Mouse (Mus musculus): Measurements from ENCODE around the gene Fscn1.

Gene Fscn1

DNA sequence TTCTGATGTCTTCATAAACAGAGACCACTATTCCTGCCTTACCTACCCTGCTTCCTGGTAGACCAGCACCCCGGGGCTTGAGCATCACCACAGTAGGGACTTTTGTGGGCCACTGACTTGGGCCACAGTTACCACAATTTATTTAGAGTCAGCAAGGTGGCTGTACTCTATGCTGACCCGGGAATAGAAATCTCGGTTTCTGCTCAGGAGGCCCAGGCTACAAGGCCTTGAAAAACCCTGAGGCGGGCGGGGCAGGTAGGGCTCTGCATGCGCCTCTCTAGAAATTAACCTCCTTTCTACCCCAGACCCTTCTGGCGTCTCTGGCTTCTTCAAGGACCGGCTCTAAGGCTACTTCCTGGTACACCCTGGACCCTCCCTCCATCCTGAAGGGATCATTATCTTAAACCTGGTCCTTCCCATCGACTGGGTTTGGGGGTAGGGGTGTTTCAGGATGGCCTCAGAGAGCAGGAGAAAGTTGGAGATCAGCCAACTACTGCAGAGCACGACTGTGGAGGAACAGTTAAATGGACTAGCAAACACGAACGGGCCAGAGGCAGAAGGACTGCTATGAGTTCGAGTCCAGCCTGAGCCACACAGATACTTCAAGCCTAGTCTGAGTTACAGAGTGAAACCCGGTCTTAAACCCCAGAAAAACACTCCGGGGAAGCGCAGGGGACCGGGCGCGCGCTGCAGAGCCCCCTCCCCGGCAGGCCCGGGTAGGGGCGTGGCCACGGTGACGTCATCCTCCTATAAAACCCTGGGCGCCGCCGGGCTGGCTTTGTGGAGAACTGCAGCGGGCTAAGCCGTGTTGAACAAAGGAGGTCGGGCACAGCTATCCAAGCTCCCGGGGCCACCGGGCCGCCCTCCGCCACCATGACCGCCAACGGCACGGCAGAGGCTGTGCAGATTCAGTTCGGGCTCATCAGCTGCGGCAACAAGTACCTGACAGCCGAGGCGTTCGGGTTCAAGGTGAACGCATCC lies at the start of gene Fscn1:
Gene Fscn1 (plus strand): TSS at position 768 of the 981 bp plus-strand sequence.
- peak; percentile 64 to 79 for DNase-seq

GRCm38 (mm10) chr5:142911629-142912028 lies 48.5 kb upstream of the Fscn1 start:
- DNase-seq = no peak

DNA sequence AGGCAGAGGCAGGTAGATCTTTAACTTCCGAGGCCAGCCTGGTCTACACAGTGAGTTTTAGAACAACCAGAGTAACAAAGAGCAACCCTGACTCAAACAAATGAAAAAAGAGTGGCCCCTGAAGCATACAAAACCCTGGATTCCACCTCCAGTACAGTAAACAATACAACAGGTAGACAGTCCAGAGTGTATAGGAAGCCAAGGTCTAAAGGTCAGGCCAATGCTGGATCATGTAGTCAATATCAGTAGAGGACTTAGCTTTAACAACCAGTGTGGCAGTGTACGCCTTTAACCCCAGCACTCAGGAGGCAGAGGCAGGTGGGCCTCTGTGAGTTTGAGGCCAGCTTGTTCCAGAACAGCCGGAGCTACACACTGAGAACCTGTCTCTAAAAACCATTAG lies 47.8 kb upstream of the Fscn1 start:
- no peak for DNase-seq

- DNase-seq = no peak
These were observed 47.4 kb upstream of the Fscn1 start for GRCm38 (mm10) chr5:142912739-142913138.

DNA sequence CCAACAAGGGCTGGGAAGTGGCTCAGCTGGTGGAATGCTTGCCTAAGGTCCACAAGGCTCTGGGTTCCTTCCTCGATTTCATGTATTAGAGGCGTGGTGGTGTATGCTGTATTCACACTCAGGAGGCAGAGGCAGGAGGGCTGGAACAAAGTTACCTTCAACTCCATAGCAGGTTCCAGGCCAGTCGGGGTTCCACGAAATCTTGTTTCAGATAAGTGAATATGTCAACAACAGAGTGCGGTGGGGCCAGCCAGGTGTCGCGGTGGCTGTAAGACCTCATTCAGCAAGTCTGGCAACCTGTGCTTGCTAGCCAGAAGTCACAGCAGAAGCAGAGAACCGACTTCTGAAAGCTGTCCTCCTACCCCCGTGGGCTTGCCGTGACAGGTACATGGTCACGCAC lies 44.9 kb upstream of the Fscn1 start:
- DNase-seq = no peak

- DNase-seq = no peak
These were observed 43.5 kb upstream of the Fscn1 start for GRCm38 (mm10) chr5:142916593-142916992.

GRCm38 (mm10) chr5:142917402-142917801 lies 42.7 kb upstream of the Fscn1 start:
- DNase-seq = no peak

- DNase-seq = no peak
These were observed 39.7 kb upstream of the Fscn1 start for GRCm38 (mm10) chr5:142920311-142921073.

GRCm38 (mm10) chr5:142921074-142921459 lies 39.1 kb upstream of the Fscn1 start:
- DNase-seq = no peak

DNA sequence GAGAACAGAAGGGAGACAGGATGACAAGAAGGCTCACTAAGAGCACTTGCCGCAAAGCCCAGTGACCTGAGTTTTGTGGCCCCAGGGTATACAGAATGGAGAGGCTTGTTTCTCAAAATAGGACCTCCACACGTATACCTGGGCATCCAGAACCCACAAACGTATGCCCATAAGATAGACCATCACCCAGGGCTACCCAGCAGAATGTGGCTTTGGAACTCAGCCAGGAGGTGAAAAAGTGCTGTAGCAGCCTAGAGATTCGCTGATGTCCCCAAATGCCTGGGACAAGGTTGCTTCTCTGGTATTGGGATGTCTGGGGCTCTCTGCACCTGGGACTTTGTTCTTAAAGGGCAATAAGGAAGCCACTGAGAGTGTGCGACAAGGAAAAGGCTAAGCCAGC lies 37.9 kb upstream of the Fscn1 start:
- no peak for DNase-seq

DNA sequence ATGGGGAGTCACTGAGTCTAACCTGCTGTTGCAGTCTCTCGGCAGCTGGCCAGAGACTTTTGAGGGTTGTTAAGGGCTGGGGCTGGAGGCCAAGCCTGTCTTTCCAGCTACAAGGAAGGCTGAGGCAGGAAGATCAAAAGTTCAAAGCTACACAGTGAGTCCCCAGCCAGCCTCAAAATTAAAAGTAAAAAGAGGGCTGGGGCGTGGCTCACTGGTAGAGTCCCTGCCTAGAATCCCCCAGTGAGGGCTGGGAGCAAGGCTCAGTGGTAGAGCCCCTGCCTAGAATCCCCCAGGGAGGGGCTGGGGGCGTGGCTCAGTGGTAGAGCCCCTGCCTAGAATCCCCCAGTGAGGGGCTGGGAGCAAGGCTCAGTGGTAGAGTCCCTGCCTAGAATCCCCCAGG lies 36.4 kb upstream of the Fscn1 start:
- no peak for DNase-seq

GRCm38 (mm10) chr5:142924336-142924959 lies 35.7 kb upstream of the Fscn1 start:
- no peak for DNase-seq

DNA sequence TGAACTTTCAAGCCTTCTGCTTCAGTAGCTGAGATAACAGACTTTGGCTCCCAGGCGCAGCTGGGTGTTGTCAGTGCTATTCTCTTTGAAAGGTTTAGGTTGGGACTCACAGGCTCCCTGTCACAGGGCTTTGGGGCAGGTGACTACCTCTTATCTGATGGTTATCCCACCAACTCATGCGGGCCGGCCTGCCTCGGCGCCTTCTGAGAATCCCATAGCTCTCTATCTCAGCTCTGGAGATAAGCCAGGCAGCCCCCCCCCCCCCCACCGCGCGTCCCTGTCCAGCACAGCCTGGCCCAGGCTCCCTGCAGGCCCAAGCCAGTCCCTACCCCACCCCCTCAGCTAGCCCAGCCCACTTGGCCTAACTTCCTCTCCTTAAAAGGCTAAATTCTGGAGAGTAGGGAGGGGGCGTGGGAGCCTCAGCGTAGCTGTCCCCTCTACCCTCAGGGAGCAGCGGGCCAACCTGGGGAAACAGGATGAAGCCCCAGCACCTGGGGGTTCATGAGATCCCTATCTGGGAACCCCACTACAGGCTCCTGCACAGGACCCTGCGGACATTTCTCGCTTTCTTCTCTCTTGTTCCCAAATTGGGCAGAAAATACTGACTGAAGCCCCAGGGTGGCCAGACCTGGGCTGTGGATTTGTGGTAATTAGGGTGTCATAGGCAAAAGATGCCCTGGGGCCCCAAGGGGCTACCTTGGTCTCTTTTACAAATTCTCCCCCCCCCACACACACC lies 33.8 kb upstream of the Fscn1 start:
- DNase-seq = no peak

DNA sequence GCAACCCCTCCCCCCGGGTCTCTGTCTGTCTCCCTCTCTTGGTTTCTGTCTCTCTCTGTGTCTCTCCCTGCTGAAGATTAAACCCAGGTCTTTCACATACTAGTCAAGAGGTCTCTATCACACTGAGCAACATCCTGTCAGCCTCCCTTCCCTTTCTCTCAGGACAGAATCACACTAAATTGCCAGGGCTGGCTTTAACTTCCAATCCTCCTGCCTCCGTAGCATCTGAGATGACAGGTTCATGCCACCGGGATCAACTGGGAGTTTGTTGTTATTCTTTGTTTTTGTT lies 33.3 kb upstream of the Fscn1 start:
- no peak for DNase-seq

DNA sequence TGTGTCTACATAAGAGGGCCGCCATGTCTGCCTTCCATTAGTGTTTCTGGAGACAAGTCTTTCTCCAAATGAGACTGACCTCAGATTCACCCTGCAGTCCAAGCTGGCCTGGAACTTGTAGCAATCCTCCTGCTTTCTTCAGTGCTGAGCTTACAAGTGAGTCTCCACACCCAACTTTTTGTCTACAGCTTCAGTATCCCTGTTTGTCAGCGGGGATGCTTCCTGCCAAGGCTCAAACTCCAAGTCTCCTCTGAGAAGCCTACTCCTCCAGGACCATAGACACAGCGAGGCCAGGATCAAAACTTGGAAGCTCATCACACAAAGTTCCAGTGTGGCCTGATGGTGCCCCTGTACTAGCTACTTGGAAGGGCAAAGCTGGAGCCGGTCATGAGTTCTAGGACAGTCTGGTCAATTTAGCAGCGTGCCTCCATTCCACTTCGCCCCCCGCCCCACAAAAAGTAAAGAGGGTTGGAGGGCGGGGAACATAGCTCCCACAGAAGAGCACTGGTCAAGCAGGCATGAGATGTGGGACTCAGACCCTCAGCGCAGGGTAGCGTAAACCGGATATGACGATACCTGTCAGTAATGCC lies 32.7 kb upstream of the Fscn1 start:
- DNase-seq = no peak

GRCm38 (mm10) chr5:142928749-142929399 lies 31.3 kb upstream of the Fscn1 start:
- peak; percentile 27 to 43 for DNase-seq

DNA sequence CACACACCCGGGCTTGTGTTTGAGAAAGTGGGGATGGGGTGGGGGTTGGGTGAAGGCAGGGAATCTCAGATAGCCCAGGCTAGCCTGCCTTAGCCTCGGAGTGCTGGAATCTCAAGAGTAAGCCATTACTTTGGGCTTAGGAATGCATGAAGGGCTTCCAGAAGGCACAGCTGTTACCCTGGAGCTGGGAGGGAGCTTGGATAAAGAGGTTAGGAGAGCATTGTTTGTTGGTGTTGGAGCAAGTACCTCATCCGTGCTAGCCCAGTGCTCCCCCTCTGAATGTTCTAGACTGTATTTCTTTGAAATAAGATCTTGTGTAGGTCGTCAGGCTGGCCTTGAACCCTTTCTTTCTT lies 30.8 kb upstream of the Fscn1 start:
- no peak for DNase-seq

- no peak for DNase-seq
These were observed 28.9 kb upstream of the Fscn1 start for GRCm38 (mm10) chr5:142931241-142931745.

DNA sequence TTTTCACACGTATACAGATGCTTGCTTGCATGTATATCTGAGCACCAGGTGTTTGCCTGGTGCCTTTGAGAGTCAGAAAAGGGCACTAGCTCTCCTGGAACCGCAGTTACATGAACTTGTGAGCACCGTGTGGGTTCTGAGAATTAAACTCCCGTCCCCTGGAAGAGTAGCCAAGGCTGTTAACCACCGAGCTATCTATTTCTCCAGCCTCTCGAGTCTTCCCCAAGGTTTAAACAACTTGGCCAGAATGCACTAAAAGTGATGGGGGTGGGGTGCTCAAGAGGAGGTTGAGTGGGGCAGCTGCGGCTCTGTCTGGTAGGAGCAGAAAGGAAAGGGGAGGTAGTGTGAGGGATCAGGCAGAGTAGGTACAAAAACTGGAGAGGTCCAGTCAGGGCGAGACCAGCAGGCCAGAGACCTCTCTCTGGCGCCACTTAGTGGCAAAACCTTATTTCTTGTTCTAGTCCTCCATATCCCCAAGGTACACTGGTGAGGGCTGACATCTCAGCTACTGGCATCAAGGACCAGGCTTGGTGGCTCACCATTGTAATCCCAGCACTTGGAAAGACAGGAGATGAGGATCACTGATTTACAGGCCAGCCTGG lies 28.0 kb upstream of the Fscn1 start:
- DNase-seq = peak; percentile 72 to 86

DNA sequence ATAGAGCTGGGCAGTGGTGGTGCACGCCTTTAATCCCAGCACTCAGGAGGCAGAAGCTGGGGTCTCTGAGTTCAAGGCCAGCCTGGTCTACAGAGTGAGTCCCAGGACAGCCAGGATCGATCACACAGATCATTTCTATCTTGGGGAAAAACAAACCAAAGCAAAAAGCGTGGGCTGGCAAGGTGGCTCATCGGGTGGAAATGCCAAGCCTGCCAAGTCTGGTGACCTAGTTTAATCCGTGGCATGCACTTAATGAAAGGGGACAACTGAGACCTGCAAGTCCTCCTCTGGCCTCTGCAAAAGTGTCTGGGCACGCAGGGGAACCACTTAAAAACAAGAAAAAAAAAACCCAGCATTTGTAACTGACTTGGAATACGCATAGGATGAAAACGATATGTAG lies 27.4 kb upstream of the Fscn1 start:
- peak in 1 of 2 experiments; percentile 49 for DNase-seq

GRCm38 (mm10) chr5:142935642-142936335 lies 24.4 kb upstream of the Fscn1 start:
- peak; percentile 80 to 87 for DNase-seq
